Mouse (Mus musculus) mesoderm, embryonic 11.5 days (tissue): Measurements from ENCODE around the gene Cad.

Experiments
- DNase-seq: peaks from one replicate; pipeline ENCODE4 v3.0.0-alpha.2; 2012; ENCODE audit warnings: low read depth, low spot score

Cad gene

GRCm38 (mm10) chr5:31108000-31108490, 53.5 kb downstream of the Cad start, which contains the start of gene Slc30a3:
Gene Slc30a3, minus strand, starts transcription at chr5:31108237.
- no peak for DNase-seq

GRCm38 (mm10) chr5:31110781-31111180, 56.2 kb downstream of the Cad start:
- DNase-seq: no peak

GRCm38 (mm10) chr5:31116354-31116753, 61.8 kb downstream of the Cad start, which contains the start of gene Trim54:
Gene Trim54, plus strand, starts transcription at chr5:31116712.
- no peak for DNase-seq

DNA sequence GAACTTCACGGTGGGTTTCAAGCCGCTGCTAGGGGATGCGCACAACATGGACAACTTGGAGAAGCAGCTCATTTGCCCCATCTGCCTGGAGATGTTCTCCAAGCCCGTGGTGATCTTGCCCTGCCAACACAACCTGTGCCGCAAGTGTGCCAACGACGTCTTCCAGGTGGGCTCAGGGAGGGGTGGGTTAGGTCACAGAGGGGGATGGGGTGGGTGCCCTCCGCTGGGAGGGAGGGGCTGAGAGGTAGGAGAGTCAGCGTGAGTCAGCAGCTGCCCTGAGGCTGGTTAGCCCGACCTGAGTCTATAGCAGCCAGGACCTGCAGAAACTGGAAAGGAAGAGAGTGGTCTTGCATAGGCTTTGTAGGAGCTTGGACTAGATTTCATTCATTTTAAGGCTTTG, 62.3 kb downstream of the Cad start:
- DNase-seq: no peak

GRCm38 (mm10) chr5:31121111-31121510, 66.5 kb downstream of the Cad start:
- DNase-seq: no peak

GRCm38 (mm10) chr5:31123481-31123880, 68.9 kb downstream of the Cad start:
- DNase-seq: no peak

- DNase-seq: no peak
Observed at GRCm38 (mm10) chr5:31126050-31126449, 71.5 kb downstream of the Cad start.
